In the genomic region with DNA sequence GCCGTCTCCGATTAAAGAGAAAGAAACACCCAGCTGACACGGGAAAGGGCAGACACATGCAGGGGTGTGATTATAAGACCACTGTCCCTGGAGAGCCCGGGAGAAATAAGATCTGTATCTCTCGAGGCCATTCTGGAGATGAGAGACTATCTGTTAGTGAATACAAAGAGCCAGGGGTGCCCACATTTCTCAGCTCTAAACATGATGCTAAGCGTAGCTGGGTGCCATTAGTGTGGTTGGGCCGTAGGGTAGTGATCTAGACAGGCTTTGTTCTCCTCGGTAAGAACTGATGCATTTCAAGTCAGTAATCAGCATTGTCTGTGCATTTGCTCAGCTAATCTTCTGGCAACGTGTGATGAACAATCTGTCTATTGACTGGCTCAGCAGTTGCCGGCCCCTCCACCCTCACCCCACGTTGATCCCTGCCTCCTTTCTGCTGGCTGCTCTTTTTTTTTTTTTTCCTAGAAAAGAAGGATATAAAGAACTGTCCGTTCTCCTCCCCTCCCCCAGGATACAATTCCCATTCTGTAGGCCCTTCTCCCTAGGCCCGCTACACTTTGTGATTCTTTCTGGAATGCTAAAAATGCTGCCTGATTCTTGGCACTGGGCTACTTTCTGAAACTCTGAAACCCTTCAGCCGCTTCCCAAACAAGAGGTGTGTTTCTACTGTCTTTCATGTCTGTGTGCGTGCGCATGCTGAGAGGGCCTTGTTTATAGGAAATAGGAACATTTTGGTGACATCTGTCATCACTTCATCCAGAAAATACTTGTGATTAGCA, we compare ENCODE assay signal across 8 mouse cellular contexts.
A peak's percentile ranks its signal among the peaks of the same experiment; 100 is the strongest.
DNase-seq lines count a peak whose midpoint lies in the region; ATAC-seq and TF ChIP-seq lines count a peak whose summit lies in the region.

No protein-coding gene starts in this region.

- no peak overlapping the region for H3K9ac ChIP-seq in liver, embryonic 11.5 days (ENCODE audit: low read depth, low read length)
- no peak overlapping the region for H3K9ac ChIP-seq in liver, postnatal 0 days (replicated peaks)
- no peak overlapping the region for H3K9ac ChIP-seq in embryonic facial prominence, embryonic 15.5 days
- no peak overlapping the region for H3K9ac ChIP-seq in intestine, postnatal 0 days (ENCODE audit: low read depth, low read length)
- peak overlapping the region; percentile 44; the same call in 1 of the 2 replicates for H3K9ac ChIP-seq in midbrain, postnatal 0 days (replicated peaks; ENCODE audit: low read length, poor library complexity, severe bottlenecking)

- H3K27me3 ChIP-seq in liver, embryonic 11.5 days (replicated peaks; ENCODE audit: control insufficient read depth, insufficient read depth, low read length), result no peaks in the 10 kb centered on the region
- H3K27me3 ChIP-seq in liver, postnatal 0 days (ENCODE audit: insufficient read depth, low read length), result no peaks in the 10 kb centered on the region
- H3K27me3 ChIP-seq in embryonic facial prominence, embryonic 15.5 days, result no peaks in the 10 kb centered on the region
- H3K27me3 ChIP-seq in intestine, postnatal 0 days (replicated peaks; ENCODE audit: control insufficient read depth, insufficient read depth, low read length), result no peaks in the 10 kb centered on the region
- H3K27me3 ChIP-seq in midbrain, postnatal 0 days (ENCODE audit: insufficient read depth, low read length), result no peaks in the 10 kb centered on the region

- H3K4me2 ChIP-seq in liver, embryonic 11.5 days, result 0 out of 2 replicates have a peak overlapping the region, but pooled peaks have one; percentile 2
- no peak overlapping the region; the same call in 1 of the 2 replicates for H3K4me2 ChIP-seq in liver, postnatal 0 days (ENCODE audit: low read depth, low read length)
- peak overlapping the region; percentile 27 for H3K4me2 ChIP-seq in embryonic facial prominence, embryonic 15.5 days (replicated peaks)
- 0 out of 2 replicates have a peak overlapping the region, but pooled peaks have one; percentile 3 for H3K4me2 ChIP-seq in intestine, postnatal 0 days (replicated peaks; ENCODE audit: low read depth)
- H3K4me2 ChIP-seq in midbrain, postnatal 0 days (ENCODE audit: low read depth, low read length, poor library complexity, severe bottlenecking), result peak overlapping the region; percentile 23

- no peak for ATAC-seq in liver, embryonic 11.5 days (replicated peaks; ENCODE audit: low FRiP score)
- no peak for ATAC-seq in liver, postnatal 0 days
- ATAC-seq in embryonic facial prominence, embryonic 15.5 days (ENCODE audit: insufficient number of reproducible peaks, low FRiP score, low TSS enrichment, low read depth), result no peak
- no peak for ATAC-seq in intestine, postnatal 0 days
- ATAC-seq in midbrain, postnatal 0 days (ENCODE audit: low FRiP score), result peak; percentile 47

- no peaks in the 10 kb centered on the region for H3K4me1 ChIP-seq in liver, embryonic 11.5 days (replicated peaks; ENCODE audit: control insufficient read depth, insufficient read depth, low read length)
- H3K4me1 ChIP-seq in liver, postnatal 0 days (ENCODE audit: insufficient read depth), result peaks cover 2% of the 10 kb centered on the region; the same call in 1 of the 2 replicates
- peaks cover 8% of the 10 kb centered on the region for H3K4me1 ChIP-seq in embryonic facial prominence, embryonic 15.5 days
- H3K4me1 ChIP-seq in intestine, postnatal 0 days (replicated peaks; ENCODE audit: control insufficient read depth, insufficient read depth, low read length), result no peaks in the 10 kb centered on the region
- peaks cover 6% of the 10 kb centered on the region for H3K4me1 ChIP-seq in midbrain, postnatal 0 days (ENCODE audit: insufficient read depth, low read length)

- no peak overlapping the region for H3K27ac ChIP-seq in liver, embryonic 11.5 days (ENCODE audit: low read depth, low read length)
- no peak overlapping the region for H3K27ac ChIP-seq in liver, postnatal 0 days (ENCODE audit: low read depth)
- no peak overlapping the region for H3K27ac ChIP-seq in embryonic facial prominence, embryonic 15.5 days (replicated peaks)
- no peak overlapping the region for H3K27ac ChIP-seq in intestine, postnatal 0 days (ENCODE audit: low read depth, low read length)
- H3K27ac ChIP-seq in midbrain, postnatal 0 days (ENCODE audit: low read depth, low read length), result 0 out of 2 replicates have a peak overlapping the region, but pooled peaks have one; percentile 38

- no peak for TF ChIP-seq EP300 in liver, postnatal 0 days (IDR thresholded peaks at IDR 0.05; ENCODE audit: low read depth)

- WGBS in liver, embryonic 11.5 days, result 35% methylated on average over 16 of the region's 16 CpGs
- WGBS in liver, postnatal 0 days (ENCODE audit: insufficient replicate concordance), result 55% methylated on average over 16 of the region's 16 CpGs
- WGBS in embryonic facial prominence, embryonic 15.5 days, result 11% methylated on average over 16 of the region's 16 CpGs
- WGBS in intestine, postnatal 0 days, result 32% methylated on average over 16 of the region's 16 CpGs
- 9% methylated on average over 16 of the region's 16 CpGs for WGBS in midbrain, postnatal 0 days

- H3K4me3 ChIP-seq in liver, embryonic 11.5 days (ENCODE audit: low read depth, low read length), result no peak overlapping the region
- no peak overlapping the region for H3K4me3 ChIP-seq in liver, postnatal 0 days (ENCODE audit: low read depth, low read length)
- H3K4me3 ChIP-seq in embryonic facial prominence, embryonic 15.5 days (replicated peaks), result no peak overlapping the region
- no peak overlapping the region for H3K4me3 ChIP-seq in intestine, postnatal 0 days (ENCODE audit: low read depth, low read length)
- no peak overlapping the region for H3K4me3 ChIP-seq in midbrain, postnatal 0 days (ENCODE audit: low read depth, low read length)

- H3K9me3 ChIP-seq in liver, embryonic 11.5 days (ENCODE audit: control insufficient read depth, low read length), result no peaks in the 10 kb centered on the region
- H3K9me3 ChIP-seq in liver, postnatal 0 days (ENCODE audit: low read length), result no peaks in the 10 kb centered on the region
- H3K9me3 ChIP-seq in embryonic facial prominence, embryonic 15.5 days (replicated peaks), result no peaks in the 10 kb centered on the region
- no peaks in the 10 kb centered on the region for H3K9me3 ChIP-seq in intestine, postnatal 0 days (ENCODE audit: control insufficient read depth)
- H3K9me3 ChIP-seq in midbrain, postnatal 0 days (ENCODE audit: low read length), result no peaks in the 10 kb centered on the region

- no peak for DNase-seq in liver, embryonic 11.5 days (ENCODE audit: low spot score)
- DNase-seq in liver, postnatal 0 days, result no peak
- DNase-seq in midbrain, postnatal 0 days (ENCODE audit: low spot score), result peak; percentile 76
- no peak for DNase-seq in left cerebral cortex, postnatal 36 days (ENCODE audit: low spot score in 2 of 2)
- no peak for DNase-seq in T-cell, adult 2 months (ENCODE audit: low spot score)
- DNase-seq in thymus, postnatal 25 days, result no peak

- H3K36me3 ChIP-seq in liver, embryonic 11.5 days (ENCODE audit: control insufficient read depth, insufficient read depth, low read length), result no peaks in the 10 kb centered on the region
- H3K36me3 ChIP-seq in liver, postnatal 0 days (replicated peaks; ENCODE audit: insufficient read depth, low read length), result no peaks in the 10 kb centered on the region
- no peaks in the 10 kb centered on the region for H3K36me3 ChIP-seq in embryonic facial prominence, embryonic 15.5 days
- no peaks in the 10 kb centered on the region for H3K36me3 ChIP-seq in intestine, postnatal 0 days (ENCODE audit: control insufficient read depth, insufficient read depth)
- no peaks in the 10 kb centered on the region for H3K36me3 ChIP-seq in midbrain, postnatal 0 days (ENCODE audit: insufficient read depth, low read length)

- no peak for TF ChIP-seq CTCF in liver, postnatal 0 days (IDR thresholded peaks at IDR 0.05; ENCODE audit: low read depth)
- TF ChIP-seq CTCF in intestine, postnatal 0 days (IDR thresholded peaks at IDR 0.05; ENCODE audit: low read depth), result no peak
- TF ChIP-seq CTCF in midbrain, postnatal 0 days (IDR thresholded peaks at IDR 0.05), result no peak

- intact Hi-C loops in left cerebral cortex, postnatal 36 days (cut with DNase I), result no loop called here
